In the genomic region with DNA sequence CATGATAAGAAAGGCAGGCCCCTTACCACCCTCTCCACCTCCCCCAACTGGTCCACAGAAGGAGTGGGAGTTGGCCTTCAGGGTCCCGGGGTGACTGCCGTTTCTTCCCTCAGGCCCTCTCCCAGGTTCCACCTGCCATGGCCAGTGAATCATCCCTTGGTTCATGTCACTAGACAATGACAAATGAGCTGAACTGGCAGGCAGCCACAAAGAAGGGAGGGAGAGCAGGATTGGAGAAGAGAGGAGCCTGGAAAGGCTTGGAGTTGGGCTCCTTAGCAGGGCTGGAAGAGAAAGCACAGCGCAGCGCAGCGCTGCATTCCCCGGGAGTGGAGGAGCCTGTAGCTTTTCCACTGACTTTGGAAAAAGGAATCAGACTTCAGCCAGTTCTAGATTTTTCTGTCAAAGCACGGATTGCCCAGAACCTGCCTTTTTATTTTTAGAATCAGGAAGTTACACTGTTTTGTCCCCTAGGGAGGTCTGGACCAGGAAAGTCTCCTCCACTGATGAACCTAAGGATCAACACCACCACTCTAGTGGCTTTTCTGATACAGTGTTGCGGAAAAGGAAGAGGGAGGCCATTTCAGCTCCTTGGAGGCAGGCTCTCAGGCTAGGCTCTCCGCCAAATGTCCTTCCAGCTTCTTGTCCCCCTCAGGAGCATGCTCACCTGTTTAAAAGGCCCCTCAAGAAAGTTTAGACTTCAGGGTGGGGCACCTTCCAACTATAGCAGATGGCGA, we compare ENCODE assay signal across 7 mouse cellular contexts. TPM values are rescaled to one million over a fixed set of nuclear protein-coding genes. Genes with fewer than 3 reads are reported as not detected.
DNase-seq lines count a peak whose midpoint lies in the region; ATAC-seq lines count a peak whose summit lies in the region.

No protein-coding gene starts in this region.

- H3K4me1 ChIP-seq in embryonic facial prominence, embryonic 14.5 days (ENCODE audit: control insufficient read depth, insufficient read depth, low read length): peaks cover 30% of the 10 kb centered on the region
- peaks cover 34% of the 10 kb centered on the region for H3K4me1 ChIP-seq in hindbrain, embryonic 15.5 days (replicated peaks)
- H3K4me1 ChIP-seq in lung, embryonic 15.5 days: peaks cover 79% of the 10 kb centered on the region

- DNase-seq in urinary bladder, postnatal 14 days (ENCODE audit: low spot score): peak; percentile 73
- DNase-seq in urinary bladder, adult 2 months (ENCODE audit: low spot score): no peak
- DNase-seq in embryonic facial prominence, embryonic 14.5 days (ENCODE audit: low spot score): peak; percentile 44
- no peak for DNase-seq in layer of hippocampus, postnatal 10 days (ENCODE audit: low spot score in 2 of 2)
- no peak for DNase-seq in embryo, embryonic 10 days (ENCODE audit: low spot score)

- no peak overlapping the region for H3K4me3 ChIP-seq in embryonic facial prominence, embryonic 14.5 days (ENCODE audit: low read depth, low read length)
- no peak overlapping the region for H3K4me3 ChIP-seq in hindbrain, embryonic 15.5 days
- no peak overlapping the region; the same call in 1 of the 2 replicates for H3K4me3 ChIP-seq in lung, embryonic 15.5 days

- ATAC-seq in embryonic facial prominence, embryonic 14.5 days (ENCODE audit: low read depth): no peak
- ATAC-seq in hindbrain, embryonic 15.5 days (ENCODE audit: low FRiP score, low read depth): peak; percentile 21; the same call in 1 of the 2 replicates
- no peak for ATAC-seq in lung, embryonic 15.5 days (ENCODE audit: borderline replicate concordance, extremely low read depth, low FRiP score, low TSS enrichment)

- H3K27me3 ChIP-seq in embryonic facial prominence, embryonic 14.5 days (replicated peaks; ENCODE audit: control insufficient read depth, insufficient read depth, low read length): no peaks in the 10 kb centered on the region
- H3K27me3 ChIP-seq in hindbrain, embryonic 15.5 days: 0 out of 2 replicates have a peak, but pooled peaks cover 3% of the 10 kb centered on the region
- no peaks in the 10 kb centered on the region for H3K27me3 ChIP-seq in lung, embryonic 15.5 days

- H3K9me3 ChIP-seq in embryonic facial prominence, embryonic 14.5 days (ENCODE audit: control insufficient read depth, low read length): no peaks in the 10 kb centered on the region
- H3K9me3 ChIP-seq in hindbrain, embryonic 15.5 days: no peaks in the 10 kb centered on the region
- no peaks in the 10 kb centered on the region for H3K9me3 ChIP-seq in lung, embryonic 15.5 days

- 75% methylated on average over 10 of the region's 10 CpGs for WGBS in embryonic facial prominence, embryonic 14.5 days
- WGBS in hindbrain, embryonic 15.5 days: 54% methylated on average over 10 of the region's 10 CpGs
- 35% methylated on average over 10 of the region's 10 CpGs for WGBS in lung, embryonic 15.5 days

- H3K4me2 ChIP-seq in embryonic facial prominence, embryonic 14.5 days (ENCODE audit: low read depth, low read length): no peak overlapping the region
- no peak overlapping the region for H3K4me2 ChIP-seq in hindbrain, embryonic 15.5 days
- H3K4me2 ChIP-seq in lung, embryonic 15.5 days: peak overlapping the region; percentile 25; the same call in 1 of the 2 replicates

- no peak overlapping the region for H3K27ac ChIP-seq in embryonic facial prominence, embryonic 14.5 days (replicated peaks; ENCODE audit: low read depth, low read length)
- peak overlapping the region; percentile 44; the same call in 1 of the 2 replicates for H3K27ac ChIP-seq in hindbrain, embryonic 15.5 days (replicated peaks)
- H3K27ac ChIP-seq in lung, embryonic 15.5 days: peak overlapping the region; percentile 66

- H3K9ac ChIP-seq in embryonic facial prominence, embryonic 14.5 days (ENCODE audit: low read depth, low read length): no peak overlapping the region; the same call in 1 of the 2 replicates
- H3K9ac ChIP-seq in hindbrain, embryonic 15.5 days: no peak overlapping the region
- H3K9ac ChIP-seq in lung, embryonic 15.5 days: no peak overlapping the region

- H3K36me3 ChIP-seq in embryonic facial prominence, embryonic 14.5 days (ENCODE audit: control insufficient read depth, insufficient read depth, low read length): no peaks in the 10 kb centered on the region
- H3K36me3 ChIP-seq in hindbrain, embryonic 15.5 days: no peaks in the 10 kb centered on the region
- no peaks in the 10 kb centered on the region for H3K36me3 ChIP-seq in lung, embryonic 15.5 days

RNA-seq across cellular contexts. Expression of gene Rin3, which starts 4.0 kb away (rescaled TPM):
- 2.1 and 5.5 TPM in 2 replicates for polyA plus RNA-seq in urinary bladder, adult 2 months (2012; rRNA removed)
- 11.0 and 12.5 TPM in 2 replicates for polyA plus RNA-seq in embryonic facial prominence, embryonic 14.5 days (2014; fragmentation: Nextera tagmentation; extraction: Ambion mirVana)
- polyA plus RNA-seq in hindbrain, embryonic 15.5 days (2015; fragmentation: Nextera tagmentation; extraction: Ambion mirVana): 2.8 and 3.3 TPM in 2 replicates
- polyA plus RNA-seq in lung, embryonic 15.5 days (2015; fragmentation: Nextera tagmentation; extraction: Ambion mirVana): 12.7 and 14.2 TPM in 2 replicates
- 1 to 10 TPM; 3.5 to 3.8 TPM for total RNA-seq in layer of hippocampus, postnatal 10 days (2021)

Comparison
In these comparisons a context has a peak if more than half of its experiments do, and no peak if none do; other contexts are left out.
1. DNase-seq: peak in urinary bladder, postnatal 14 days (single experiment) and embryonic facial prominence, embryonic 14.5 days (single experiment); none in urinary bladder, adult 2 months (single experiment), layer of hippocampus, postnatal 10 days (0 of 2) and embryo, embryonic 10 days (single experiment).